In the genomic region with DNA sequence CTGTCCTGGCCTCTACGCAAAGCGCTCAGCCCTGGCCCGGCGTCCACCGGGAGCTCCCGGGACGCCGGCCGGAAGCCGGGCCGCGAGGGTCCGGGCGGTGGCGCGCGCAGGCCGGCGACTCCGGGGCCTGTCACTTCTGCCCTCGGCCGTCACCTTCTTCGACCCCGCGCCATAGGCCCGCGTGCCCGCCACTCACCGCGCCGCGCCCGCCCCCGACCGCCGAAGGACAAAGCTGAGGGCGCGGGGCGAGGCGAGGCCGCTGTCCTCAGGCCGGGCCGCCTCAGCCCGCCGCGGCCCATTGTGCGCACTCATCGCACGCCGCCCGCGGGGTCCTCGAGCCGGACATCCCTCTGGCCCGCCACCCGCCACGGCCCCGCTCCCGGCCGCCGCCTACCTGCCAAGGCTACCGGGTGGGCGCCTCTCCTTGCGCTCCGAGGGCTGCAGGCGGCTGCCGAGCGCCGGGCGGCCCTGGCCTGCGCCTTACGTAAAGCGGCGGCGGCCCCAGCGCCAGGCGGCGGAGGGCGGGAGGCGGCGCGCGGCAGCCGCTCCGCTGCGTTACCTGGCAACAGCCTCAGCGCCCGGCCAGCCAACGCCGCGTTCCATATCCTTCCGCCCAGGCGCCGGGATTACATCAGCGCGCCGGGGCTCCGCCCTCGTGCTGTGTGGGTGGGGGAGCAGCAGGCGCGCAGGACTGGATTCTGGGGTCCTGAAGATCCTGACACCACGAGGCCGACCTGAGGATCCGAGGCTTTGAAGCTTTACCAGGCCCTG, we compare ENCODE assay signal across 8 mouse cellular contexts. TPM values are rescaled to one million over a fixed set of nuclear protein-coding genes. Genes with fewer than 3 reads are reported as not detected.
DNase-seq lines count a peak whose midpoint lies in the region; ATAC-seq and TF ChIP-seq lines count a peak whose summit lies in the region.

A gene (minus strand): TSS at position 564 of the 771 bp plus-strand sequence.

- intact Hi-C loops in heart, adult 2 months (cut with DNase I): loop anchor here (2.0 to 5.0 kb wide), 3 partner anchors 17 to 113 kb away; no protein-coding TSS in a partner anchor

- peak within 1 kb of the TSS; percentile 82 for H3K4me3 ChIP-seq in embryonic facial prominence, embryonic 13.5 days
- peak within 1 kb of the TSS; percentile 84 for H3K4me3 ChIP-seq in heart, adult 2 months
- peak within 1 kb of the TSS; percentile 81 for H3K4me3 ChIP-seq in limb, embryonic 13.5 days
- H3K4me3 ChIP-seq in midbrain, embryonic 16.5 days (ENCODE audit: low read depth, low read length): peak within 1 kb of the TSS; percentile 90

- H3K27ac ChIP-seq in embryonic facial prominence, embryonic 13.5 days: peak within 1 kb of the TSS; percentile 90
- peak within 1 kb of the TSS; percentile 97 for H3K27ac ChIP-seq in heart, adult 2 months
- H3K27ac ChIP-seq in limb, embryonic 13.5 days: peak within 1 kb of the TSS; percentile 86
- peak within 1 kb of the TSS; percentile 95 for H3K27ac ChIP-seq in midbrain, embryonic 16.5 days (ENCODE audit: low read length)

- H3K9me3 ChIP-seq in embryonic facial prominence, embryonic 13.5 days: no peaks in the 10 kb centered on the region
- no peaks in the 10 kb centered on the region for H3K9me3 ChIP-seq in limb, embryonic 13.5 days
- H3K9me3 ChIP-seq in midbrain, embryonic 16.5 days (replicated peaks; ENCODE audit: control insufficient read depth, low read length, poor library complexity, severe bottlenecking): no peaks in the 10 kb centered on the region

- no peak for TF ChIP-seq CTCF in heart, adult 2 months (IDR thresholded peaks at IDR 0.05)

- peaks cover 25% of the 10 kb centered on the region for H3K4me1 ChIP-seq in embryonic facial prominence, embryonic 13.5 days
- H3K4me1 ChIP-seq in heart, adult 2 months (ENCODE audit: control insufficient read depth, insufficient read depth, low read length): peaks cover 4% of the 10 kb centered on the region
- H3K4me1 ChIP-seq in limb, embryonic 13.5 days: peaks cover 26% of the 10 kb centered on the region
- H3K4me1 ChIP-seq in midbrain, embryonic 16.5 days (ENCODE audit: control insufficient read depth, insufficient read depth, low read length): peaks cover 22% of the 10 kb centered on the region

- H3K36me3 ChIP-seq in embryonic facial prominence, embryonic 13.5 days: no peaks in the 10 kb centered on the region
- H3K36me3 ChIP-seq in heart, adult 2 months (ENCODE audit: control insufficient read depth, insufficient read depth, low read length): peaks cover 8% of the 10 kb centered on the region
- H3K36me3 ChIP-seq in limb, embryonic 13.5 days: peaks cover 8% of the 10 kb centered on the region; the same call in 1 of the 2 replicates
- no peaks in the 10 kb centered on the region for H3K36me3 ChIP-seq in midbrain, embryonic 16.5 days (ENCODE audit: control insufficient read depth, insufficient read depth, low read length)

- H3K27me3 ChIP-seq in embryonic facial prominence, embryonic 13.5 days: no peaks in the 10 kb centered on the region
- no peaks in the 10 kb centered on the region for H3K27me3 ChIP-seq in heart, adult 2 months (ENCODE audit: control insufficient read depth, insufficient read depth, low read length)
- no peaks in the 10 kb centered on the region for H3K27me3 ChIP-seq in limb, embryonic 13.5 days
- no peaks in the 10 kb centered on the region for H3K27me3 ChIP-seq in midbrain, embryonic 16.5 days (ENCODE audit: control insufficient read depth, insufficient read depth, low read depth, low read length)

- 0 out of 2 replicates have a peak, but pooled peaks cover 2% of the 10 kb centered on the region for H3K79me2 ChIP-seq in heart, adult 2 months (replicated peaks; ENCODE audit: control insufficient read depth, insufficient read depth, low read length)

- TF ChIP-seq EP300 in heart, adult 2 months (IDR thresholded peaks at IDR 0.05; ENCODE audit: insufficient read depth, low read depth, low read length): peak; percentile 55; the same call in 1 of the 2 replicates

- ATAC-seq in embryonic facial prominence, embryonic 13.5 days (ENCODE audit: insufficient number of reproducible peaks, insufficient read depth, low FRiP score, low TSS enrichment, low read depth): peak; percentile 93
- peak; percentile 96 for ATAC-seq in limb, embryonic 13.5 days (ENCODE audit: low FRiP score, low read depth)
- ATAC-seq in midbrain, embryonic 16.5 days: peak; percentile 96

- under 1% methylated on average over 80 of the region's 104 CpGs for WGBS in embryonic facial prominence, embryonic 13.5 days
- WGBS in heart, adult 2 months: under 1% methylated on average over 103 of the region's 104 CpGs
- under 1% methylated on average over 88 of the region's 104 CpGs for WGBS in limb, embryonic 13.5 days
- WGBS in midbrain, embryonic 16.5 days: under 1% methylated on average over 60 of the region's 104 CpGs

- DNase-seq in 3134 (ENCODE audit: extremely low read depth, insufficient read length, low spot score): peak; percentile 85
- peak; percentile 96 for DNase-seq in adrenal gland, postnatal 36 days
- DNase-seq in heart, adult 2 months: peak; percentile 96 to 97
- peak; percentile 90 to 93 for DNase-seq in kidney, adult 8-10 months
- peak; percentile 91 to 93 for DNase-seq in spleen, postnatal 10 days (ENCODE audit: low spot score in 2 of 2)

- peak; percentile 76 for TF ChIP-seq POLR2A in heart, adult 2 months (IDR thresholded peaks at IDR 0.05; ENCODE audit: insufficient read depth, low read depth, low read length)

- peak within 1 kb of the TSS; percentile 84 for H3K4me2 ChIP-seq in embryonic facial prominence, embryonic 13.5 days
- H3K4me2 ChIP-seq in limb, embryonic 13.5 days (replicated peaks): peak within 1 kb of the TSS; percentile 83
- H3K4me2 ChIP-seq in midbrain, embryonic 16.5 days (ENCODE audit: low read length): peak within 1 kb of the TSS; percentile 90

- H3K9ac ChIP-seq in embryonic facial prominence, embryonic 13.5 days: peak within 1 kb of the TSS; percentile 91
- H3K9ac ChIP-seq in heart, adult 2 months (ENCODE audit: low read depth, low read length): peak within 1 kb of the TSS; percentile 88
- H3K9ac ChIP-seq in limb, embryonic 13.5 days: peak within 1 kb of the TSS; percentile 90
- peak within 1 kb of the TSS; percentile 91 for H3K9ac ChIP-seq in midbrain, embryonic 16.5 days (ENCODE audit: low read depth, low read length)

RNA-seq across cellular contexts. Expression of the gene that starts here (rescaled TPM):
- 10 to 100 TPM; 56.4 to 66.5 TPM for total RNA-seq in adrenal gland, postnatal 36 days (2021)
- 20.0 and 20.2 TPM in 2 replicates for polyA plus RNA-seq in embryonic facial prominence, embryonic 13.5 days (2015; fragmentation: Nextera tagmentation; extraction: Ambion mirVana)
- total RNA-seq in heart, adult 2 months (2021): 100 to 1,000 TPM in 1 of 2 experiments, 10 to 100 TPM in 1; 81.8 to 104 TPM
- polyA plus RNA-seq in heart, adult 2 months (2012; rRNA removed): 22.5 and 45.3 TPM in 2 replicates
- polyA plus RNA-seq in limb, embryonic 13.5 days (2015; fragmentation: Nextera tagmentation; extraction: Ambion mirVana): 20.6 and 21.4 TPM in 2 replicates
- polyA plus RNA-seq in midbrain, embryonic 16.5 days (2015; fragmentation: Nextera tagmentation; extraction: Ambion mirVana): 40.6 and 43.5 TPM in 2 replicates

Comparison
In these comparisons a context has a peak if more than half of its experiments do, and no peak if none do; other contexts are left out.
1. Peak in every context shown above with its lines: DNase-seq, ATAC-seq, H3K4me3 ChIP-seq and H3K27ac ChIP-seq.